Mouse (Mus musculus): ENCODE results near the gene Eef2k.
"Not testable (repeated sequence)": the region's sequence is repeated elsewhere in the genome, so short reads cannot be mapped to it uniquely, and the experiment has no call there.

The Eef2k gene

GRCm38 (mm10) chr7:120875540-120876388 is 33.1 kb downstream of the Eef2k start:
- DNase-seq (ENCODE audit: extremely low read depth, insufficient read length, low spot score) = no peak

GRCm38 (mm10) chr7:120878271-120878670 is 35.6 kb downstream of the Eef2k start:
- no peak for DNase-seq (ENCODE audit: extremely low read depth, insufficient read length, low spot score)

- DNase-seq (ENCODE audit: extremely low read depth, insufficient read length, low spot score) = no peak
Observed at GRCm38 (mm10) chr7:120879972-120880371, 37.3 kb downstream of the Eef2k start.

GRCm38 (mm10) chr7:120880770-120881169 is 38.1 kb downstream of the Eef2k start:
- DNase-seq (ENCODE audit: extremely low read depth, insufficient read length, low spot score) = no peak

- DNase-seq (ENCODE audit: extremely low read depth, insufficient read length, low spot score) = no peak
Observed at GRCm38 (mm10) chr7:120881451-120881850, 38.8 kb downstream of the Eef2k start.

GRCm38 (mm10) chr7:120882674-120883073 is 40.0 kb downstream of the Eef2k start:
- DNase-seq (ENCODE audit: extremely low read depth, insufficient read length, low spot score) = no peak

GRCm38 (mm10) chr7:120883523-120884290 is 41.1 kb downstream of the Eef2k start:
- DNase-seq (ENCODE audit: extremely low read depth, insufficient read length, low spot score) = no peak

- no peak for DNase-seq (ENCODE audit: extremely low read depth, insufficient read length, low spot score)
Observed at GRCm38 (mm10) chr7:120884746-120885145, 42.1 kb downstream of the Eef2k start.

GRCm38 (mm10) chr7:120893123-120893522 is 50.5 kb downstream of the Eef2k start:
- DNase-seq (ENCODE audit: extremely low read depth, insufficient read length, low spot score) = no peak

- no peak for DNase-seq (ENCODE audit: extremely low read depth, insufficient read length, low spot score)
Observed at GRCm38 (mm10) chr7:120897054-120897453, 54.4 kb downstream of the Eef2k start.

- DNase-seq (ENCODE audit: extremely low read depth, insufficient read length, low spot score) = no peak
Observed at GRCm38 (mm10) chr7:120897711-120898335, 55.2 kb downstream of the Eef2k start.

- DNase-seq (ENCODE audit: extremely low read depth, insufficient read length, low spot score) = no peak
Observed at GRCm38 (mm10) chr7:120900191-120900590, 57.6 kb downstream of the Eef2k start.

GRCm38 (mm10) chr7:120901701-120902100 is 59.1 kb downstream of the Eef2k start:
- no peak for DNase-seq (ENCODE audit: extremely low read depth, insufficient read length, low spot score)

GRCm38 (mm10) chr7:120902931-120903330 is 60.3 kb downstream of the Eef2k start:
- no peak for DNase-seq (ENCODE audit: extremely low read depth, insufficient read length, low spot score)

- DNase-seq (ENCODE audit: extremely low read depth, insufficient read length, low spot score) = not testable (repeated sequence)
Observed at GRCm38 (mm10) chr7:120910172-120910571, 67.5 kb downstream of the Eef2k start.

GRCm38 (mm10) chr7:120911268-120911667 is 68.6 kb downstream of the Eef2k start:
- DNase-seq (ENCODE audit: extremely low read depth, insufficient read length, low spot score) = not testable (repeated sequence)

GRCm38 (mm10) chr7:120913332-120913731 is 70.7 kb downstream of the Eef2k start:
- no peak for DNase-seq (ENCODE audit: extremely low read depth, insufficient read length, low spot score)

- no peak for DNase-seq (ENCODE audit: extremely low read depth, insufficient read length, low spot score)
Observed at GRCm38 (mm10) chr7:120916262-120916875, 73.7 kb downstream of the Eef2k start.

GRCm38 (mm10) chr7:120917279-120917591 is 74.6 kb downstream of the Eef2k start:
- DNase-seq (ENCODE audit: extremely low read depth, insufficient read length, low spot score) = no peak

GRCm38 (mm10) chr7:120917592-120918461 is 75.2 kb downstream of the Eef2k start, which contains the start of gene Polr3e:
TSS of gene Polr3e (plus strand) at chr7:120917744.
- peak; percentile 99 for DNase-seq (ENCODE audit: extremely low read depth, insufficient read length, low spot score)
